Mouse (Mus musculus) retina, postnatal 7 days (tissue): Measurements from ENCODE around the gene Clip3.

Experiments used
- DNase-seq: peaks from one replicate; pipeline ENCODE4 v3.0.0-alpha.2; 2012; ENCODE audit warnings: low read depth, low spot score

The Clip3 gene

DNA sequence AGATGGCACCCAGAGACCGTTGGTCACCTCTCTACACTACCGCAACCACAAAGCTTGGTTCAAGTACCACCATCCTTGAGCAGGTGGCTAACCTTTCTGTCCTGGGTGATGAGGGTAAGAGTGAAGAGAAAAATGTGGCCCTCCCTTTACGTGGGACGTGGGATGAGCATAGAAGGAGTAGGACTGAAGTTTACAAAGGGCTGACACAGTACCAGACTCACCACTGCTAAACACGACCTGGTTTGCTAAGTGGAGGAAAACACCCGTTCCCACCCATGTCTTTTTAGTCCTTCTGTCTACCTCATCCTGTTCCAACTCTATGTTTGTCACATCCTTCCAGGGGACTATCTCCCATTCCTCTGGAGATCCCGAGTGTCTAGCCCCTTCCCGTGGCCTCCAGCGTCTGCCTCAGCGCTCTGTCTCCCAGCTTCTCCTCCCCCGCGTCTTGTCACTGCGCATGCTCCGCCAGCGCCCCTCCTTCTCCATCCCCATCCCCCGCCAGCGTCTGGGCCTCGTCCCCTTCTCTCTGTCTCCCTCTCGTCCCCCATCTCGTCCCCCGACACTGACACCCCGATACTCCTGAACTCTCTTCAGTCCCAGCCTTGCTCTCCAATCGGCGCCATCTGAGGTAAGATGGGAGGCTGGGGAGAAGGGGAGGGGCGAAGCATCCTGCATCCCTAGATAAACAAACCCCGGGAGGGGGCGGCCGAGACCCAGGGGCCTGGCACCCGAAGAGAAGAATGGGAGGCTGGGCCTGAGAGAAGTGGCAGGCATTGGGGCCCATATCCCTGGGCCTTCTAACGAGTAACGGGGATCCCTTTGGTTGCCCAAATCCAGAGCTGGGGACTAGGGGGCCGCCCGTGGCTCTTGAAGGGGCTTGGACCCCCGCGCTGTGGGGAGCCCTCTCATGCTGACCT, at the start of gene Clip3:
TSS of gene Clip3 (plus strand) at position 514 of the 917 bp plus-strand sequence.
- peak; percentile 70 for DNase-seq

DNA sequence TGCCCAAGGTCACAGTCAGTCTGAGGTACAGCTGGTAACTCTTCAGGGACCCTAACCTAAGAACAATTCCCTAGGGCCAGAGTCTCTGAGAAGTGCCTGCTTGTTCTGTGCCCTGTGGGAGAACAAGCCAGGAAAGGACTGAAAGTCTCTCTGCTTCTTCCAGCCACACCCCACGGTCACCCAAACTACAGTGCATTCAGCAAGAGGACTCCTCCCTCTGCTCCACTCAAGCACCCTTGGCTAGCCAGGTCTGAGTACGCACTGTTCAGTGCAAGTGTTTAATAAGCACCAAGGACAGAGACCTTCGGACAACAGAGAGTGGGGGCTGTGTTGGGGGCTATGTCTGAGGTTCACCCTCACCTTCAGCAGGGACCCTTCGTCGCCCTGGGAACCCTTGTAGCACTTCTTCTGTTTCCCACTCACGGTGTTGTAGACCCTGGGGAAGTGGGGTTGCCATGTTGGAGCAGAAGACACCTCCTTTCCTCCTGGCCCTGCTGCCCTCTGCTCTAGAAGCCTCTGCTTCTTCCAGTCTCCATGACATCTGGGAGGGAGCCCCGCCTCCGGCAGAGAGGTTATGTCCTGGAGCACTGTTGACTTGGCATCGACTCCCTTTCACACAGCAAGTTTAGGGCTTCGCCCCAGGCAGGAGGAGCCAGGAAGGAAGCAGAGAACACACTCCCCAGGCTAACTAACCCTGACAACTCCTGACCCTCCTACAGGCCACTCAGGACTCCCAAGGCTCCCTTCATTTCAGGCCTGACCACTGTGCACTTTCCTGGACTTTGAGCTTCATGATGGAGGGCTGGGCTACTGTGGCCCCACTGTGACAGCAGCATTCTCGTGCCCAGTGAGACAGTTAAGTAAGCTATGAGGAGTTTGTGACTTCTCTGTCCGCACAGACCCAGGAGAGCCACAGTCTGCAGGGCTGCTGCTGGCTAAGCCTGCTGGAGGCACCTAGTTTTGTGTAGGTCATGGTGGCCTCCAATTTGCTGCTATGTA, 39.3 kb upstream of the Clip3 start:
- no peak for DNase-seq

DNA sequence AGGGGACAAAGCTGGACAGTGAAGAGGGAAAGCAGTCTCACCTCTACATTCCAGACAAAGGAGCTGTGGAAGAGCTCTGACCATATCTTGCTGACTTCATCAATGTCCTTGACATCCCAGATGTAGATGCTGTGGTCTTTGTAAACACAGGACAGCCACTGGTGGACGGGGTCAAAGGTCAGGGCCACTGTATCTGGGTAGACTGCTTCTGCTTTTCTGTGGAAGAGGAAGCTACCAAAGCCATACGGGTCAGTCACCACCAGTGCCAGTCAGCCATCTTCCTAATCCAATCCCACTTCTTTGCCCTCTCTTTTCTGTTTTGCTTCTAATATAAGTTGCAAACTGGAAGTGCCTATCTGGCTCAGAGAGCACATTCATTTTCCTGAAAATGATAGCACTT, 26.5 kb upstream of the Clip3 start:
- DNase-seq: no peak

DNA sequence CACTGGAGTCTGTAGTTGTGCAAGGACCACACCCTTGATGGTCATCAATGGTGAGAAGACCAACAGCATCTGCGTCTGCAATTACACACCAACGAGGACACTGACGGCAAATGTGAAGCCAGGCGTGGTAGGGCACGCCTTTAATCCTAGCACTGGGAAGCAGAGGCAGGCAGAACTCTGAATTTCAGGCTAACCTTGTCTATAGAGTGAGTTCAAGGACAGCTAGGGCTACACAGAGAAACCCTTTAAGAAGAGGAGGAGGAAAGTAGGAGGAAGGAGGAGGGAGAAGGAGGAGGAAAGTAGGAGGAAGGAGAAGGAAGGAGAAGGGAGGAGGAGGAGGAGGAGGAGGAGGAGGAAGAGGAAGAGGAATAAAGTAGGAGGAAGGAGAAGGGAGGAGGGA, 26.0 kb upstream of the Clip3 start:
- no peak for DNase-seq

DNA sequence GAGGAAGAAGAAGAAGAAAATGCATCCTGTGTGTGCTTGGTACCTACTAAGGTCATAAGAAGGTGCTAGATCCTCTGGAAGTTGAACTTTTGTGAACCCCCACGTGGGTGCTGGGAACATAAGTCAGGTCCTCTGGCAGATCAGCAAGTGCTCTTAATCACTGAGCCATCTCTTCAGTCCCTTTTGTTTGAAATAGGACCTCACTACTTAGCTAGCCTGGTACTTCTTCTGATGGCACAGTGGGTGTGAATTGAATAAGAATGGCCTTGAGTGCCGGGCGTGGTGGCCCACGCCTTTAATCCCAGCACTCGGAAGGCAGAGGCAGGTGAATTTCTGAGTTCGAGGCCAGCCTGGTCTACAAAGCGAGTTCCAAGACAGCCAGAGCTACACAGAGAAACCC, 25.6 kb upstream of the Clip3 start:
- no peak for DNase-seq

DNA sequence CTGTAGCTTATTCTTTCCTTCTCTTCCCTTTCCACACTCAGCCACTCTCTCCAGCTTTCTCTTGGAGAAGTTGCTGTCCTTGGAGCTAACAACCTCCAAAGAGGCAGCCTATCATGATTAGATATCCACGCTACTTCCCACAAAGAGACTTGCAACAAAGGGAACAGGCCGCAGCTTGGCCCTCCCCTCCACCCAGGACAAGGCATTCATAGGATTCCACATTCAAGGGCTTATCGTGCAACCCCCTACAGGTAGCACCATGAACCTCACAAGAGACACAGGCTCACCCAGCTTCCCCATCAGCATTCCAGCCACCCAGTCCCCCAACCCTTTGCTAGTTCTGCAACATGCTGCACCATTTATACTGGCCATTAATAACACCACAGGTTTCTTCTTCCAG, 24.7 kb upstream of the Clip3 start:
- no peak for DNase-seq

DNA sequence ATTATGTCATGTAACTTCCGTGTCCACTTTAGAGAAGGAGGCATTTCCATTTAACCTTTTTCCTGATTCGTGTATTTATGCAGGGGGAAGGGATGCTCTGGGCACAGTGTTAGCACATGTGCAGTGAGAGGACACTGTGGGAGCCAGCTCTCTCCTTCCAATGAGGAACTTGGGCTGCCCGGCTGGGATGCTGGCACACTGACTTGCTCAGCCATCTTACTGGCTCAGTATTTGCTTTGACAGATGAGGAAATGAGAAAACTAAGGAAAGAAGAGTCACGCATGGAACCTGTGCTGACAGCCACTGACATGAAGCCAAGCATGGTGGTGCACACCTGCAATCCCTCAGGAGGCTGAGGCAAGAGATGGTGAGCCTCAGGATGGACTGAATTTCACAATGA, 21.9 kb upstream of the Clip3 start:
- no peak for DNase-seq

DNA sequence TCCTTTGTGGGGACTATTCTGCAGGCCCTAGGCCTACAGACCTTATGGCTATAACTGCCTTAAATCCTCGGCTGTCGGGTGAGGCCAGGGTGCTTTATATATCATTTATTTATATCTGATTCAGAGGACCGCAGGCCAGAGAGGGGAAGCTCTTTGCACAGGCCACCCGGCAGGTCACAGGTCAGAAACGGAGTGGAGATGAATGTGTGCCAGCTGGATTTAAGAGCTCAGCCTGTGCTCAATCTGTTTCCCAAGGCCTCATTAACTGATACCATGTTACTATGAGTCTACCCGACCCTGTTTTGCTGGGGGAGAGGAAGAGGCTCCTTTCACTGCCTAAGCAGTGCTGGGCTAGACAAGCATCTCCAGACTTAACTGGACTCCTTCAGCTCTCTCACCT, 17.1 kb upstream of the Clip3 start:
- DNase-seq: no peak

DNA sequence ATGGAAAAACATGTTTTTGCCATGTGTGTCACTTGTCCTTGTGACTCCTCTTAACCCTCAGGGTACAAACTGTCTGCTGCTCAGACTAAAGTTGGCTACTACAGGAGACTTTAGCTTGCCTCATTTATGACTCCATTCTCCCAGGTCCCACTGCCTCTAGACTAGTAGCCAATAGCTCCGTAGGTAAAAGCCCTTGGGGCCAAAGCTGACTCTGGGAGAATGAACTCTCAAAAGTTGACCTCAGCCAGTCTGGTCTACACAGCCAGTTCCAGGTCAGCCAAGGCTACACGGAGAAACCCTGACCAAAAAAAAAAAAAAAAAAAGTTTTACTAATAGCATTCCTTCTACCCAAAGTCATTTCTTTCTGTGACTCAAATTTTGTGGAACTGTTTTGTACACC, 12.6 kb upstream of the Clip3 start:
- DNase-seq: no peak

DNA sequence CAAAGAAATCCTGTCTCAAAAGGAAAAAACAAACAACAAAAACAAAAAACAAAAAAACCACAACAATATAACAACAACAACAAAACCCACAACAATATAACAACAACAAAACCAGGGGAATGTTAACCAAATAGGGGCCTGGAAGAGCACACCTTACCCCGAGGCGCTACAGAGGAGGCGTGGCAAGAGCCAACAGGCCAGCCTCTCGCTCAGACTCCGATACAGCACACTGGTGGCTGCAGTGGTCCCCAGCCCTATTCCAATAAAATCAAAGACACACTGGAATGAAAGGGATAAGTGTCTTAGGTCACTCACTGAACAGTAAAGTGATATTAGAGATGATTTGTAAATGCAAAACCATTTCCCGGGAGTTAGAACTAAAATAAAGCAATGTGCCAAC, 12.0 kb upstream of the Clip3 start:
- no peak for DNase-seq

DNA sequence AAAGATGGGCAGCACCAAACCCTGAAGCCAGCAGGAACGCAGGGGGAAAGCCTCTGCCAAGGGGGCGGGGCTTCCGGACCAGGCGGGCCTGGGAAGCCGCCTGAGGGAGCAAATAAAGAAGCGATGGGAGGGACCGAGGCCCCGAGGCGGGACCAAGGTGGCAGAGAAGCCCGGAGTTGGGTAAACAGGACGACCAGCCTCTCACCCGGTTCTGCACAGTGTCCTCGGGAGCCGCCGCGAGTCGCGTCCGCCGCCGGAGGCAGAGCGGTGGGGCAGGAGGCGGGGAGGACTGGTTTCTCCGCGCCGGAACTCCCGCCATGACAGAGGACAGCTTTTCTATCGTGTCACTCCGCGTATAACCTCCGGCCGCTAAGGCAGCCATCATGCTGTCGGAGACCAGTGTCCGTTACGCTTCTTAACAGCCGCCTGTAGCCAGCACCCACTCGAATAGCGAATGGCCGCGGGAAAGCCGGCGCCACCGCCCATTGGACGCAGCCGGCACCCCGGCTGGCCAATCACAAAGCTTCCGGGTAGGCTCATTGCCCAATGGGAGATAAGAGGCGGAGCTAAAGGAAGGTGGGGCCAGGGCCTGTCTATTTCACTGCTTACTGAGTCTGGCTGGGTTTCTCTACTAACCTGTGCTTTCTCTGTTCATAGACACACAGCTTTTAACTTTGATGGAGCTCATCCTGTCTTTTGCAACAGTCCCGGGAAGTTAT, 11.4 kb upstream of the Clip3 start, which contains the start of the genes Thap8 and Wdr62:
TSS of gene Thap8 (plus strand) at position 144 of the 719 bp plus-strand sequence.
TSS of gene Wdr62 (minus strand) at position 469 of the 719 bp plus-strand sequence.
- DNase-seq: peak; percentile 89

DNA sequence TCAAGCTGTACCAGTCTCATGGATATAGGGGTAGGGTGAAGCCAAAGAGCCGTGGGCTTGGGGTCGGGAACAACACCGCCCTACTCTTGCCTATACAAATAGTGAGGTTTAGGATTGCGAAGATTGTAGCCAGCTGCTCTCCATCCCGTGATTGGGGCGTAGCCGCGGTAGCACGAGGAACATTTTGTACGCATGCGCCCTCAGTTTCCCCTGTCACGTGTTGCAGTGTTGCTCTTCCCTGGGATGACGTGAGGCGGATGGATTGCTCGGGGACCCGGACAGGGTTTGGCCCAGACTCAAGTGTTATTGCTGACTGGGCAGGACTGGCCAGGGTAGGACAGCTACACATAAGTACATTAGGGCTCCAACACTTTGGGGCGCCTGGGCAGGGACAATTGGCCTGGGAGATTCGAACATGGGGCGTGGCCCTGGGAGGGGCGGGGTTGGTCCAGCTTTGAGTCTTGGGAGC, 10.8 kb upstream of the Clip3 start:
- peak; percentile 70 for DNase-seq

DNA sequence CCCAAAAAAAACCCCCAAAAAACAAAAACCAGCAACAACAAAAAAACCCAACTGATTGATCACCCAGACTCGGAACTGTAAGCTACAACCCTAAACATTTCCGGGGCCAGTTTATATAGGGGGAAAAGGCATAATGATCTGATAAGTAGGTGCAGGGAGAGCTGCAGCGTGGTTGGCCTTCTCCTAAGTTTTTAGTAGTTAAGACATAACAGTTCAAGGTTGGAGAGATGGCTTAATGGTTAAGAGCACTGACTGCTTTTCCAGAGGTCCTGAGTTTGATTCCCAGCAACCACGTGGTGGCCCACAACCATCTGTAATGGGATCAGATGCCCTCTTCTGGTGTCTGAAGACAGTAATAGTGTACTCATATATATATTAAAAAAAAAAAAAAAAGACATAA, 10.0 kb upstream of the Clip3 start:
- no peak for DNase-seq

DNA sequence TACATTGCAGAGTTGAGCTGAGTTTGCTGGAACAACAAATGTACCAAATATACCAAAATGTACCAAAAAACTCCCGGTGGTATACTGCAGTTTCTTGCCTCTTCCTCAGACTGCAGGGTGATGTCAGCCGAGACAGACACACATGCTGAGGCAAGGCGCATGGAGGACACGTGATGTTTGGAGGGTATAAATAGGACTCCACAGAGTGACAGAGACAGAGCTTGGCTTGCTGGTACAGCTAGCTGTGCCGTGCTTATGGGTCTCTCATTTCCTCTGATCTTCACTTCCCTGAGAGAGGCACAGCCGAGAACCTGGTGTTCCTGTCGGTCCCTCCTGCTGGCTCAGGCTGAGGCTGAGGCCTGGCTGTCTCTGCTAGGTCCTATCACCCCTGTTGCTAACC, 8.8 kb upstream of the Clip3 start:
- DNase-seq: no peak

DNA sequence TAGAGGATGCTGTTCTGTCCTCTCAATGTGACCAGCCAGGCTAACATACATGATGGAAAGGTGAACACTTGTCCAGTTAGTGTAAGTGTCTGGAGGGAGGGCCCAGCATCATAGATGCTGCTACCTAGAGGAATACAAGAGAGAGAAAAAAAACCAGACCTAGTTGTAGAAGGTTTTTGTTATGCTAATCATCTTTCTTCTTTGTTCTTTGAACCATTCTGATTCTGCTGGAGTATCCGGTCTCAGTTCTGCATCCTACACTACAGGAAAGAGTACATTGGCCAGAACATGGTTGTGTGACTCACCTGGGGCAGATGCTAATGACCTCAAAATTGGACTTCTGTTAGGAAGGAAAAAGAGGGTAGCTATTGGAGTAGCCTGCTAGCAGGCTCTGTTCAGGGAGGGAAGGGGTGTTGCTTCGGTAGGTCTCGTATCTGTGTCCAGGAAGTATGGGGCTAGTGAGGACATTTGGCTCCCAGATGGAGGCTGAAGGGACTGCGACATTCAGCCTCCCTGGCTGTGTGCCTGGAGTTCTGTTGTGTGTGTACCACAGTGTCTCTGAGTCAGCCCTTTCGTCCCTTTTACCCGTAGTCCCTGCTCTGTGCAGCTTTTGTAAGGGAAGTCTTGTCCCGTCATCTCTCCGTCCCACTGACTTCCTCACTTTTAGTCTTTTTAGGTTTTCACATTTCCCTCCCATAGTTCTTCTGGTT, 4.7 kb upstream of the Clip3 start:
- DNase-seq: no peak

DNA sequence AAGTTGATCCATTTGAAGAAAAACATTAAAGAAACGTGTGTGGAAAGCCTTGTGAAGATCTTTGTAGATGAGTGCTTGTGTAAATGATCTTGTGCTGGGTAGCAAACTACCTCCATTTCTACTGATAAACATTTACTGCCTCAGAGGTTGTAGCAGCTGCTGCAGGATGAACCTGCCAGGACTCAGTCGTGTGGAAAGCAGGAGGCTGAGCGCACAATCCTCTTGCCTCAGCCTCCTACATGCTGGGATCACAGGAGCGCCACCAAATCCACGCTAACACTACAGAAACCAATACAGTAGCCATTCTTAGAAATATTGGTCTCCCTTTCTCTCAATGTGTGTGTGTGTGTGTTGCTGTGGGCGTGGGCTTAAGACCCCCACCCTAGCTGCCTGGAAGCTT, 3.5 kb upstream of the Clip3 start:
- DNase-seq: no peak

DNA sequence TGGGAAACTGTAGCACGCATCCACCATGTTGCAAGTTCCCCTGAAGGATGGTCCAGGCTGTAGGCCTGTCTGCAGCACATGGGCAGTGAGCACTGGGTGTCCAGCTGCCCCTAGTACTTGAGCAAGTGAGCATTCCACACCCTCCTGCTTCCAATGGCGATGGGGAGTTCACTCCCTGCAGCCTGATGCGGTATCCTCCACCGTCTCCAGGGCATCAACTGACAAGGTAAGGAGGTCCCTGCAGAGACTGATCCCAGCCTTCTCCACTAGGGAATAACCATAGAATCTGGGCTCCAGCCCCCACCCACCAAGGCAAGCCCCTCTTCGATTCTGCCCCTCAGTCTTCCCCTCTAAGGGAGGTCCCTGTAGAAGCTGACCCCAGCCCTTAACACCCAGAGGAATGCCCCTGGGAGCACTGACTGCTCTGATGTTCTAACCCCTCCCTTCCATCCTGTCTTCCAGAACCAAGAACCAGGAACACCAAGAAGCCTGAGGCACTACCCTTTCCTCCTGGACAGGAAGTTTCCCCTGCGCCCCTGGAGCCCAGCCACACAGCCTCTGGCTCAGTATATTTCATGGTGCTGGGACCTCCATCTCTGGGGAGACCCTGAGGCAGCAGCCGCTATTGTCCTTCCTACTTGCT, 2.3 kb upstream of the Clip3 start:
- no peak for DNase-seq

DNA sequence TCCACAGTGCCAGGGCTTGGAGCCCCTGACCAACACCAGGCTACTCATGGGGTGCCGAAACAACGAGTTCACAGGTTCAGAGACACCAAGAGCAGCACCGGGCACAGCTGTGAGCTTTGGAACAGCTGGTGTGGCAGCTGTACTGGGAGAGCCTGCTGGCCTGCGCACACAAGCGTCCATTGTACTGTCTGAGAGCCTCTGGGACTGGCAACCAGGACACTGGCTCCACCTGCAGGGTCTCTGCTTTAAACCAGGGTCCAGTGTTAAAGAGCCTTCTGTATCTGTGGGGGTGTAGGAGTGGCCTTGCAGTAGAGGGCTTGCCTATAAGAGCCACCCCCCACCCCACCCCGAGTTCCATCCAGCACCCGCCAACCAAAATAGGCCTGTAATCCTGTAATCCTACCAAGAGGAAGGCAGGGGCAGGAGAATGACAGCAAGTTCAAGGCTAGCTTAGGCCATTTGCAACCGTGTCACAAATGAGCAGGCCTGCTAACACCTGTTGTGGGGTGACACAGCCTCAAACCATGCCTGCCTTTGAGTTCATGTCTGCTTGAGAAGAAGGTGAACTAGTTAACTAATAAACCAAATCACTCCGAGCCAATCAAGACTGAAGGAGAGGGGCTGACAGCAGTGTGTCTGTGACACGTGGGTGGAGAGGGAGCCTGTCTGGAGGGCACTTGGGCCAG, 1.7 kb upstream of the Clip3 start:
- DNase-seq: no peak

DNA sequence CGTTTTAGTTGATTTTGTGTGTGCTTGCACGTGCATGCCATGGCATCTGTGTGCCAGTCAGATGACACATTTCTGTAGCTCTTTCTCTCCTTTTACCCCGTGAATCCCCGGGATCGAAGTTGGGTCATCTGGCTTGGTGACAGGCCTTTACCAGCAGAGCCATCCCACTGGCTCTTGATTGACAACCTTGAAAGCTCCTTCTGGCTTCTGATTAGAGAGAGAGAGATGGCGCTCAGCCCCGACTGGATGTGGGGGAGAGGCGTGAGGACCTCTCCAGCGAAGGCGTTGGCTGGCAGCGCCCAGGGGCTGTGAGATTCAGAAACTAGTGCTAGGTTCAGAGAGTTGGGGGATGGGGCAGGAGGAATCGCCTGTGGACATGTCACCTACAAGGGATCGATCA, 2.3 kb downstream of the Clip3 start:
- DNase-seq: no peak

DNA sequence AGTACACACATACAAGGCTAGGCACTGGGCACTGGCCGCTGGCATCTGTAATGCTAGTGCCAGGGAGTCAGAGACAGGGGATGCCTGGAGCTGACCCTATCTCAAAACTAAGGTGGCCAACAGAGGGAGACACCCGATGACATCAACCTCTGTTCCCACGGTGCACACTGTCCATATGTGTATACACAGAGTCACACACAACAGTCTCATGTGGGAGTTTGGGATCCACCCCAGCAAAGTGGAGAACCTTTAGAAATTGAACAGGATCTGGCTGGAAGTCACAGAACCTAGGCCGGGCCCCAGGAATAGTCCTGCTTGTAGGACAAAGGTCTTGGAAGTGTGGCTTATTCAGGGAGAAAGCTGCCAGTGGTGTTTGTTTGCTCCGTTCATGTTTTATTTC, 2.8 kb downstream of the Clip3 start:
- no peak for DNase-seq
